Mouse (Mus musculus): ENCODE measurements around the gene Sbk1.
A peak's percentile ranks its signal among the peaks of the same experiment; 100 is the strongest.

The Sbk1 gene

GRCm38 (mm10) chr7:126265949-126266348 lies 6.5 kb upstream of the Sbk1 start:
- DNase-seq: peak; percentile 77

GRCm38 (mm10) chr7:126266372-126266870 lies 6.0 kb upstream of the Sbk1 start:
- DNase-seq: no peak

- DNase-seq: no peak
Observed at GRCm38 (mm10) chr7:126267606-126268005, 4.8 kb upstream of the Sbk1 start.

- DNase-seq: peak; percentile 76
Observed at GRCm38 (mm10) chr7:126272770-126273311, 422 bp downstream of the Sbk1 start.

GRCm38 (mm10) chr7:126273351-126274042 lies 1.1 kb downstream of the Sbk1 start:
- peak; percentile 64 for DNase-seq

GRCm38 (mm10) chr7:126274137-126274536 lies 1.7 kb downstream of the Sbk1 start:
- no peak for DNase-seq

GRCm38 (mm10) chr7:126274626-126275025 lies 2.2 kb downstream of the Sbk1 start:
- DNase-seq: peak; percentile 75

- DNase-seq: peak; percentile 68
Observed at GRCm38 (mm10) chr7:126275711-126276110, 3.3 kb downstream of the Sbk1 start.

GRCm38 (mm10) chr7:126276297-126276696 lies 3.9 kb downstream of the Sbk1 start:
- no peak for DNase-seq

- DNase-seq: peak; percentile 71
Observed at GRCm38 (mm10) chr7:126277536-126278295, 5.3 kb downstream of the Sbk1 start.

- DNase-seq: no peak
Observed at GRCm38 (mm10) chr7:126278799-126279198, 6.4 kb downstream of the Sbk1 start.

- peak; percentile 27 for DNase-seq
Observed at GRCm38 (mm10) chr7:126279774-126280482, 7.5 kb downstream of the Sbk1 start.

- DNase-seq: no peak
Observed at GRCm38 (mm10) chr7:126280696-126281095, 8.3 kb downstream of the Sbk1 start.

GRCm38 (mm10) chr7:126281876-126282682 lies 9.7 kb downstream of the Sbk1 start:
- DNase-seq: no peak

GRCm38 (mm10) chr7:126282683-126282990 lies 10.2 kb downstream of the Sbk1 start:
- peak; percentile 15 for DNase-seq

GRCm38 (mm10) chr7:126284021-126284420 lies 11.6 kb downstream of the Sbk1 start:
- DNase-seq: peak; percentile 25

- no peak for DNase-seq
Observed at GRCm38 (mm10) chr7:126284441-126284840, 12.0 kb downstream of the Sbk1 start.

GRCm38 (mm10) chr7:126284865-126285264 lies 12.4 kb downstream of the Sbk1 start:
- DNase-seq: peak; percentile 62

- DNase-seq: peak; percentile 73
Observed at GRCm38 (mm10) chr7:126285293-126286211, 13.1 kb downstream of the Sbk1 start.

- DNase-seq: peak; percentile 44
Observed at GRCm38 (mm10) chr7:126286311-126286710, 13.9 kb downstream of the Sbk1 start.

- DNase-seq: peak; percentile 78
Observed at GRCm38 (mm10) chr7:126287493-126288103, 15.2 kb downstream of the Sbk1 start.
